Mouse (Mus musculus) thymus, adult 2 months (tissue): ENCODE data around the gene Casq2. TPM values are rescaled to one million over a fixed set of nuclear protein-coding genes. Genes with fewer than 3 reads are reported as not detected.

Source experiments
- DNase-seq: peaks from one replicate; pipeline ENCODE4 v3.0.0; 2021
- H3K27ac ChIP-seq: fragments of 200-500 bp; 2 replicates; pipeline ENCODE4 v1.5.1; 2012; ENCODE audit warnings: low read length, control low read depth; ENCODE audit not compliant: control insufficient read depth, insufficient read depth
- H3K27me3 ChIP-seq: fragments of 200-500 bp; 2 replicates; pipeline ENCODE4 v1.6.1; 2012; ENCODE audit warnings: mild to moderate bottlenecking, low read length, moderate library complexity, mixed read lengths; ENCODE audit not compliant: control insufficient read depth, insufficient read depth
- H3K36me3 ChIP-seq: fragments of 200-500 bp; 2 replicates; pipeline ENCODE4 v1.6.1; 2012; ENCODE audit warnings: mild to moderate bottlenecking, low read length, moderate library complexity; ENCODE audit not compliant: control insufficient read depth, insufficient read depth
- H3K4me1 ChIP-seq: fragments of 200-500 bp; replicated peaks from 2 replicates; pipeline ENCODE4 v1.6.1; 2012; ENCODE audit warnings: low read length; ENCODE audit not compliant: control insufficient read depth, insufficient read depth
- H3K4me3 ChIP-seq: fragments of 200-500 bp; 2 replicates; pipeline ENCODE4 v1.5.1; 2012; ENCODE audit warnings: mild to moderate bottlenecking, low read length, control low read depth, moderate library complexity; ENCODE audit not compliant: control insufficient read depth, insufficient read depth
- CTCF ChIP-seq: fragments of 200-500 bp; IDR thresholded peaks from 2 replicates; pipeline ENCODE4 v1.5.1; 2012; ENCODE audit warnings: mild to moderate bottlenecking, control low read depth, low read length, moderate library complexity, borderline replicate concordance; ENCODE audit not compliant: control insufficient read depth, poor library complexity, insufficient read depth; ENCODE audit errors: extremely low read depth
- POLR2A ChIP-seq: fragments of 200-500 bp; IDR thresholded peaks from 2 replicates; pipeline ENCODE4 v1.6.1; 2012; ENCODE audit warnings: mild to moderate bottlenecking, low read length, control low read depth, moderate library complexity; ENCODE audit not compliant: control insufficient read depth, poor library complexity, insufficient read depth; ENCODE audit errors: extremely low read depth
- WGBS: fragments of 180-500 bp; shearing (Covaris S2); methylation state at CpG from one replicate; pipeline ENCODE4 v1.1.7; 2018; 5-methylcytosine and 5-hydroxymethylcytosine counted together
- polyA plus RNA-seq: library from polyadenylated mRNA; depleted of rRNA; stranded (reverse); fragments of >200 nt; gene quantifications from 2 replicates; pipeline ENCODE4 v1.2.3, GENCODE M21; 2012

Gene Casq2
- polyA plus RNA-seq, 1 experiment = 10.1 TPM

DNA sequence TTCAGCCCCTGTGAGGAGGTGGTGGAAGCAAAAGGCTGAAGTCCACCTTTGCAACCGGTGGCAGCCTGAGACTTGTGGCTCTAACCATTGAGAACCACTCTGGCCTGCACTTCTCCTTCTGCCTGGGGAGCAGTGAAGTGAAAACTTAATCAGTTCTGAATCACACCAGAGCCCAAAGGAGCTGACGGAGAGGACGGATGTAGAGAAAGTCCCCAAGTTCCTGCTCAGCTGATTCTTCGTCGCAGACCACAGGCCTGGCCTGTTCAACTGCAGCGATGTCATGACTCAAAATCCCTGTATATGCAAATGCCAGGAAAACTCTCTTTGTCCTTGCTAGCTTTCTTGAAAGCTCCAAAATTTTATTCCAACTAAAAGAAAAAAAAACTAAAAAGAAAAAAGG is 37.4 kb downstream of the Casq2 start:
- WGBS = 42% methylated on average over 6 of the region's 6 CpGs
- Histone ChIP-seq H3K36me3 (no peaks in the 10 kb centered on the region), H3K4me1 (no peaks in the 10 kb centered on the region), H3K27ac (no peak overlapping the region), H3K4me3 (no peak overlapping the region), H3K27me3 (no peaks in the 10 kb centered on the region)
- TF ChIP-seq POLR2A = no peak
- no peak for TF ChIP-seq CTCF
- no peak for DNase-seq

DNA sequence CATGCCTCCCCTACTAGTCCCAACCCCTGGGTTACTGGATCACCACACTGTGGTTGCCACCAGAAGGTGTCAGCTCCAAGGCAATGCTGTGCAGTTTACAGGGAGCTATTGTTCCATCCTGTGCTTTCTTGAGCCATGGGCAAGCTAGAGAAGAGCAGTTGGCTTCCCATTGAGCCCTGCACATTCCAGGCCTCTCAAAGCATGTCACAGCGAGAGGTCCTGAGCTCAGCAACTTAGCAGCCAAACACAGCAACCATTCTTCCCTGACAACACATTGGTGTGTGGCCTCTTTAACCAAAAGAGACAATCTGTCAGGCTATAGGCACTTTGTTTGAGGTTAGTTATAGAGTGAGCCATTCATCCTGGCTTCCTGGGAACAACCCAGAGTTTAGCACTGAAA is 39.3 kb downstream of the Casq2 start:
- no peak overlapping the region for H3K4me3 ChIP-seq
- no peaks in the 10 kb centered on the region for H3K36me3 ChIP-seq
- WGBS = 94% methylated on average over 1 of the region's 1 CpGs

DNA sequence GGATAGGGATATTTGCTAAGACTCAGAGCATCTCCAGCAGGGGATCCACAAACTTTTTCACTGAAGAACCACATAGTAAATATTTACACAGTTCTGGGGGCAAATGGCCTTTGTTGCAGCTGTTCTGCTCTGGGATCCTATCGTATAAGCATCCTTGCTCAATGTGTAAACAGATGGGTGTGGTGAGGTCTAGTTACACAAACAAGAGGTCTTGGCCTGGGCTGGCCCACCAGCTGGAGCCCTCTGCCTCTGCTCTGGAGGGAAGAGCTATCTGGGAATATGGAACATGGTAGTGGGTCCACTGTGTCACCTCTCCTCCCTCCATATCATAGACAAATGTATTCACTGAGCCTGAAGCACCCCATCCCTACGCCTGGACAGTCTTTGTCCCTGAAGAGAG is 40.9 kb downstream of the Casq2 start:
- WGBS = 95% methylated on average over 2 of the region's 2 CpGs
- TF ChIP-seq CTCF (no peak), POLR2A (no peak)
- Histone ChIP-seq H3K4me3 (no peak overlapping the region), H3K4me1 (no peaks in the 10 kb centered on the region), H3K36me3 (no peaks in the 10 kb centered on the region), H3K27me3 (no peaks in the 10 kb centered on the region), H3K27ac (no peak overlapping the region)
- DNase-seq = no peak

More for the DNA sequence above, 39.3 kb downstream of the Casq2 start:
- no peak overlapping the region for H3K27ac ChIP-seq
- no peak for TF ChIP-seq POLR2A
- TF ChIP-seq CTCF = no peak
- H3K27me3 ChIP-seq = no peaks in the 10 kb centered on the region
- DNase-seq = no peak
- H3K4me1 ChIP-seq = no peaks in the 10 kb centered on the region

DNA sequence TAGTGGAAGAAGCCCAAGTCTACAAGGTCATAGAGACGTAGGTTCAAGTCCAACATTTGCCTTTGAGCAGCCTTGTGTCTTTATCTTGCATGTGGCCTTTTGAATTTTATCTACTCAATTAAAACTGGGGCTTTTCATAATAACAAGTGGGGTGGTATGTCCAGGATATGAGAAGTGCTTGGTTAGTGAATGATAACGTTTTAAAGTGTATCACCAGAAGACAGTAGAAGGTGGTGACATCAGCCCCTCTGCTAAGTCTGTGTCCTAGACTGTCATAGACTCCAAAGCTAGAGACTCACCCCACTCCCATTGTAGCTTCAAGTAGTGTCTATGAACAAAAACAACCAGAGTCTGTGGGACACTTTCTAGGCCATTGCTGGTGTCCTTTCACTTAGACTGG is 42.0 kb downstream of the Casq2 start:
- DNase-seq = no peak
- H3K36me3 ChIP-seq = no peaks in the 10 kb centered on the region
- TF ChIP-seq POLR2A = no peak
- TF ChIP-seq CTCF = no peak
- no peak overlapping the region for H3K27ac ChIP-seq
- 87% methylated on average over 2 of the region's 2 CpGs for WGBS
- H3K27me3 ChIP-seq = no peaks in the 10 kb centered on the region
- H3K4me1 ChIP-seq = no peaks in the 10 kb centered on the region
- no peak overlapping the region for H3K4me3 ChIP-seq

DNA sequence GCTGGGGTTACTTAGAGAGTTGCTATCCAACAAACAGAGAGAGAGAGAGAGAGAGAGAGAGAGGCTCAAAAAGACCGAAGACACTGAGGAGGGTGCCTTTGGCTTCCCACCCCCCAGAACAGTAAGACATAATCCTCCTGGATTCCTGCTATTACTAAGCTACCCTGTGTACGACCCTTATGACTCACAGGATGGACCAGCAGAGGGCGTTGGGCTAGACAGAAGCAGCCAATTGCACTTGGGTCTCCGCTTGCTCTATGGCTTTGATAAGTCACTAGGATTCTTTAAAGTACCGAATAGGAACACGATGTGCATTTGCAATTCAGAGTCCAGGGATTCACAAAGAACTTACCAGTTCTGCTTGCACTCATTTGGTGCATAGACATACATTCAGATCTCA is 44.3 kb downstream of the Casq2 start:
- WGBS = 83% methylated on average over 6 of the region's 6 CpGs
- Histone ChIP-seq H3K4me3 (no peak overlapping the region), H3K27me3 (no peaks in the 10 kb centered on the region), H3K36me3 (no peaks in the 10 kb centered on the region), H3K27ac (no peak overlapping the region), H3K4me1 (no peaks in the 10 kb centered on the region)
- TF ChIP-seq POLR2A (no peak), CTCF (no peak)
- DNase-seq = no peak

DNA sequence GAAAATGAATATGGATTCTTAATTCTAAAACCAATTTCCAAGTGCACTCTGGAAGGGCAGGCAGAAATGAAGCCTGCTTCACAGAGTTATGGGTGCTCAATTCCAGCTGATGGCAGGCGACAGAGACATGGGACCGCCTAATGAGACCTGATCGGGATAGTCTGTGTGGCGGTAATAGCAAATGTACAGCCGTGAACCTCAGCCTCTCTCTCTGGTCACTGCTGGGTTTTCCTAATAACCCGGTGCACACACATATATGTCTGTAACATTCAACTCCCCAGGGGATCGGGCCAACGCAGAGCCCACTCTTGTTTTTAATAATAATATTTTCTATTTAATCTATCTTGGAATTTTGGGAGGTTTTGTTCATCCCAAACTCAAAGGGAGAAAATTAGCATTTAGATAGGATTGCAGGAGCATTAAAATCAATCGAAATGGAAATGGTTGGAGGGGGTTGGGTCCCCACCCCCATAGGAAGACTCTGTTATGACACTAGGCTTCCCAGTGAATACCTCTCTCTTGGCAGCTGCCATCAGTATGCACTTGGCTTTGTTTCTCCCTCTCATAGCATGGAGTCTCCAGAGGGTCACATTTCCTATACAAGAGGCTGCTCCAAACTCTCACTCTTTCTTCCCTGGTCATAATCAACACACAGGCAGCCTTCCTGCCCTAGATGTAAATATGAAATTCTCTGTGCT is 45.6 kb downstream of the Casq2 start:
- WGBS = 95% methylated on average over 9 of the region's 9 CpGs
- no peaks in the 10 kb centered on the region for H3K36me3 ChIP-seq
- H3K27me3 ChIP-seq = no peaks in the 10 kb centered on the region
- no peak for DNase-seq
- no peak for TF ChIP-seq CTCF
- TF ChIP-seq POLR2A = no peak
- H3K4me1 ChIP-seq = no peaks in the 10 kb centered on the region
- H3K27ac ChIP-seq = no peak overlapping the region
- H3K4me3 ChIP-seq = no peak overlapping the region
